Mouse (Mus musculus) c-Kit-positive CD71-negative TER-119-negative erythroid progenitor cells, embryonic 14.5 days (primary cell): Measurements from ENCODE around the gene Zfp592.

ENCODE experiments used
- DNase-seq: peaks from one replicate; pipeline ENCODE4 v3.0.0-alpha.2; 2013; ENCODE audit warnings: low read depth

The Zfp592 gene

GRCm38 (mm10) chr7:80993834-80994662 is 567 bp downstream of the Zfp592 start:
- DNase-seq = peak; percentile 24

GRCm38 (mm10) chr7:80994663-80995005 is 1.2 kb downstream of the Zfp592 start:
- no peak for DNase-seq

- DNase-seq = peak; percentile 50
Observed at GRCm38 (mm10) chr7:80995266-80996146, 2.0 kb downstream of the Zfp592 start.

GRCm38 (mm10) chr7:80997776-80998175 is 4.3 kb downstream of the Zfp592 start:
- peak; percentile 40 for DNase-seq

GRCm38 (mm10) chr7:80999536-80999935 is 6.1 kb downstream of the Zfp592 start:
- DNase-seq = no peak

- no peak for DNase-seq
Observed at GRCm38 (mm10) chr7:81001844-81002243, 8.4 kb downstream of the Zfp592 start.

- peak; percentile 17 for DNase-seq
Observed at GRCm38 (mm10) chr7:81004556-81005079, 11.1 kb downstream of the Zfp592 start.

GRCm38 (mm10) chr7:81005969-81006368 is 12.5 kb downstream of the Zfp592 start:
- DNase-seq = no peak

GRCm38 (mm10) chr7:81008285-81008684 is 14.8 kb downstream of the Zfp592 start:
- DNase-seq = no peak

- DNase-seq = no peak
Observed at GRCm38 (mm10) chr7:81011576-81011975, 18.1 kb downstream of the Zfp592 start.

- no peak for DNase-seq
Observed at GRCm38 (mm10) chr7:81020307-81020706, 26.8 kb downstream of the Zfp592 start.

- DNase-seq = no peak
Observed at GRCm38 (mm10) chr7:81022731-81023130, 29.2 kb downstream of the Zfp592 start.

- DNase-seq = no peak
Observed at GRCm38 (mm10) chr7:81024118-81024517, 30.6 kb downstream of the Zfp592 start.

GRCm38 (mm10) chr7:81024651-81025050 is 31.2 kb downstream of the Zfp592 start:
- no peak for DNase-seq

- DNase-seq = no peak
Observed at GRCm38 (mm10) chr7:81025751-81026150, 32.3 kb downstream of the Zfp592 start.

GRCm38 (mm10) chr7:81039711-81040110 is 46.2 kb downstream of the Zfp592 start:
- no peak for DNase-seq

GRCm38 (mm10) chr7:81043023-81043620 is 49.6 kb downstream of the Zfp592 start:
- DNase-seq = no peak

GRCm38 (mm10) chr7:81047847-81048246 is 54.4 kb downstream of the Zfp592 start:
- DNase-seq = no peak

GRCm38 (mm10) chr7:81048513-81048912 is 55.0 kb downstream of the Zfp592 start:
- DNase-seq = no peak

- DNase-seq = no peak
Observed at GRCm38 (mm10) chr7:81049966-81050365, 56.5 kb downstream of the Zfp592 start.

- no peak for DNase-seq
Observed at GRCm38 (mm10) chr7:81055709-81056370, 62.4 kb downstream of the Zfp592 start.

- DNase-seq = no peak
Observed at GRCm38 (mm10) chr7:81057471-81057870, 64.0 kb downstream of the Zfp592 start, which contains the start of gene Alpk3. Gene Alpk3, plus strand, starts transcription at chr7:81057600.
